Mouse (Mus musculus): ENCODE results near the gene Gm49369.
A peak's percentile ranks its signal among the peaks of the same experiment; 100 is the strongest.
"Not testable (repeated sequence)": the region's sequence is repeated elsewhere in the genome, so short reads cannot be mapped to it uniquely, and the experiment has no call there.

Gm49369 gene

DNA sequence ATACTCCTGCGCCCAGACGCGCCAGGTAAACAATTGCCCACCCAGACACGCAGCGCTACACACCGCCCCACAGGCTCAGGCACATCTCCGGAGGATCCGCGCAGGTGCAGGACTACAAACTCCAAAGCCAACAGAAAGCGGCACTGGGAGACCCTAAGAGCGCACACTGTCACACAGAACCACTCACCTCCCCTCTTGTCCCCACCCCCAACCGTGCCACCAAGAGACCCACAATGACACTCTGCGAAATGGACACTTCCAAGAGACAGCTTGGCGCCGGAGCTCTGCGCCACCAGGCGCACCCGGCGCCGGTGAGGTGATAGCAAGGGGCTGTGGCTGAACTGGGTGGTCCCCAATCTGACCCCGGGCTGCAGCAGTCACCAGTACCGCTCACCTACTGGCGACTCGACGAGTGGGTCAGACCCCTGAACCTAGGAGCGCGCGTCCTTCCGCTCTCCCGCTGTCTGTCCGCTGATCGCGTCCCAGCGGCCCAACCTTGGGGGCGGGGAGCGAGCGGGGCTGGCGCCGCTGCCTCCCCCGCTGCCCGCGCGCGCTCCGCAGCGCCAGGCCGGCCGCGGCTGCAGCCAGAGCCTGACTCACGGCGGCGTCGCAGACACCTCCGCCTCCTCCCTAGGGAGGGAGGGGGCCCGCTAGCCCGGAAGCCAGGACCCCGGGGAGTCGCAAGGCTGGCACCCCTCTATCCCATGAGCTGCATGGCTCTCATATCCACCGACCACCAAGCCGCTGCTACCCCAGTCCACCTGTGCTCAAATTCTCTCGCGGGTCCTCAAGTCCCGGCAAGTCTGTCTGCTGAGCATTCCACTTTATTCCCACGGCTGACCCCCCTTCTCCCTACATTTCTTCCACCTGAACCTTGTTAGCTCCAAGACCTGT is 10.5 kb downstream of the Gm49369 start:
- DNase-seq (ENCODE audit: low spot score) = no peak

DNA sequence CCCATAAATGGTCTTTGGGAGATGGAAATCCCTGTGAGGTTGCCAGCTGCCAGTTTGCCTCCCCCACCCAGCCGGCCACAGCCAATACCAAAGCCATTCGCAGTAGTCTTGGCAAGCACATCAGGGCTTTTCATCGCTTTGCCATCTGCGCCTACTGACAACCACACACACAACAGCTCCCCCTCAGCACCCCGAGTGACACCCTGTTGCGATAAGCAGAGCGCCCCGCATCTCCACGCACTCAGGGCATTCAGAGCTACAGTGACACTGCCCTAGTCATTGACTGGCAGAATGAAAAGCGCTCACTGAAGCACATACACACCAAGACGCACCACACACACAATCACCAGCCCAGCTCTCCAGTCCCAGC is 11.1 kb downstream of the Gm49369 start:
- no peak for DNase-seq (ENCODE audit: low spot score)

DNA sequence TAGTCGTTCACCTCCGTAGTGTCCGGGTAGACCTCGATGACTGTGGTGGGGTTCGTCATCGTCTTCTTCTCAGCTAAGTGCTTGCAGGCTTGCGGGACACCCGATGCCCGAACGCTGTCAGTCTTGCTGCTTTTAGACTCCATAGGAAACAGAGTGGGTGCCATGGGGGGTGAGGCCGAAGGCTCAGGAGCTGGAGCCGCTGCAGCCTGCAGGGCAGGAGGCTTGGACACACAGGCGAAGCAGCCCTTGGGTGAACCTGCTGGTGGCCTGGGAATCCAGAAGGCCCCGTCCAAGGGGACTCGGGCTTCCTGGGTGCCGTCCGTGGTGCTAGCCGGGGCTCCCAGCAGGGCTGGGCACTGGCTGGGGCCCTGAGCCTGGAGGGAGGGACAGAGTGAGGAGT is 11.5 kb downstream of the Gm49369 start:
- DNase-seq (ENCODE audit: low spot score) = no peak

GRCm38 (mm10) chr7:142369820-142370219 is 12.6 kb downstream of the Gm49369 start:
- no peak for DNase-seq (ENCODE audit: low spot score)

- no peak for DNase-seq (ENCODE audit: low spot score)
These were observed 13.6 kb downstream of the Gm49369 start for GRCm38 (mm10) chr7:142368856-142369255.

DNA sequence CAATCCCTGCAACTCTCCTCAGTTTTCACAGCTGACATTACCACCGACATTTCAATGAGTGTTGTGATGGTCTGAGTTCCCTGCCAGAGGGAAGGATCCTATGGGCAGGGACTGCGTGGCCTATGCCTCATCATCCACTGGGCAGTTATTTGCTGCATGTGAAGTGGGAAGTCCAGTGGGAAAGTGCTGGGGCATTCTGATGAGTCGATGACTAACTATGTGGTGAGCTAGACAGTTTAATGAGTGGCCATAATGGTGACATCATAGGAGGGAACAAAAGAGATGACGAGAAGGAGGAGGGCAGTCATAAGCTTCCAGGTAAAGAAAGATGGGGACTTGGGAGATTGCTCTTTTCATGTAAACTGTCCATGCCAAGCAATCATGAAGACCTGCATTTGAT is 19.4 kb downstream of the Gm49369 start:
- DNase-seq (ENCODE audit: low spot score) = no peak

DNA sequence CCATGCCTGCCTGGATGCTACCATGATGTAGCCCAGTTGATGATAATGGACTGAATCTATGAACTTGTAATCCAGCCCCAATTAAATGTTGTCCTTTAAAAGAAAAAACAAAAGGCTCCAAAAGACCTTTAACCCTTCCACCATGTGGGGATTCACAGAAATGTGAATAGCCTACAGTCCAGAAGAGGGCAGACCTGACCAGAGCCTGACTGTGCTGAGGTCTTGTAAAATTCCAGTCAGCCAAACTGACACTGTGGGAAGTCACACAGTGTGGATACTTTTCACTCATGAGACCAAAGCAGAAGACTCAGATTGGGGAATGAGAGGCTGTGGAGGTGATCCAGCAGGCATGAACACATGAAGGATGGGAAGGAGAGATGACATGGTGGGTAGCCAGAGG is 21.7 kb downstream of the Gm49369 start:
- DNase-seq (ENCODE audit: low spot score) = no peak

GRCm38 (mm10) chr7:142359129-142359528 is 23.3 kb downstream of the Gm49369 start:
- no peak for DNase-seq (ENCODE audit: low spot score)

DNA sequence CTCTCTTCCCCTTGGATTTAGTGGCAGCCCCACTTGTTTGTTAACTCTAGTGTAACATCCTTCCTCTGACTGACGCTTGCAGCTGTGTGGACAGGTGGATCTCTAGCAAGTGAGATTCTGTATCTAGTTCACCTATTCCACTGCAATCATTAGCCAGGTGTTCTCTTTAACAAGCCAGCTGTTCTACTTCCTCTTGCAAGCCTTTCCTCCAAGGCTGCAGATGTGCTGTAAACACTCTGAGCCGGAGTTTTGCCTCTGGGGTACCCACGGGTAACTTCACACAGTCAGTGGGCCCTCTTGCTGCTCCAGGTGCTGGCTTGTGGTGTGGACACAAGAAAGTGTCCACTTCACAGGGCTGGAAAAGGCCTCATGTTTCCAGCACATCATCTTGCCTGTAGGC is 24.9 kb downstream of the Gm49369 start:
- no peak for DNase-seq (ENCODE audit: low spot score)

DNA sequence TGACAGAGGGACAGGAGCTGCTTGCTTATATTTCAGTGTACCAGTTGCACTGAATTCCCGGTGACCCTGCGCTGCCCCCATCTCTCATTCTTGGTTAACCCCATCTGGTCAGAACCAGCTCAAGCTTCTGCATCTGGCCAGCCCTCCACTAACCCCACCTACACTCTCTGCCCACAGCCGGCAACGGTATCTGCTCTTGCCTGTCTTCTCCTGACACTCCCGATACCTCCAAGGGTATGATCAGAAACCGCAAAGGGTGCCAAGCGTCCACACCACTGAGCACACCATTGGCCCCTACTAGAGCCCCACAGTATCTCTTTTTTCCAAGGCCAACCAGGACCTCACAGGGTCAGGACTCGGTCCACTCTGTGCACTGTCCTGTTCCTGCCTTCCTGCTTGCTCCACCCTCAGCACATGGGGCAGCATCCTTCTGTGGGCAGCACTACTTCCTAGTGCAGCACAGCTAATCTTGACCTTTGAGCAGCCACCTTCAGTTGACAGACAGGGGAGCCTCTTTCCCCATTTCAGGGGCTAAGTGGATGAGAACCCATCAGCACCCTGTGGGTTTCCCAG is 27.7 kb downstream of the Gm49369 start:
- no peak for DNase-seq (ENCODE audit: low spot score)

GRCm38 (mm10) chr7:142353854-142354253 is 28.6 kb downstream of the Gm49369 start:
- no peak for DNase-seq (ENCODE audit: low spot score)

DNA sequence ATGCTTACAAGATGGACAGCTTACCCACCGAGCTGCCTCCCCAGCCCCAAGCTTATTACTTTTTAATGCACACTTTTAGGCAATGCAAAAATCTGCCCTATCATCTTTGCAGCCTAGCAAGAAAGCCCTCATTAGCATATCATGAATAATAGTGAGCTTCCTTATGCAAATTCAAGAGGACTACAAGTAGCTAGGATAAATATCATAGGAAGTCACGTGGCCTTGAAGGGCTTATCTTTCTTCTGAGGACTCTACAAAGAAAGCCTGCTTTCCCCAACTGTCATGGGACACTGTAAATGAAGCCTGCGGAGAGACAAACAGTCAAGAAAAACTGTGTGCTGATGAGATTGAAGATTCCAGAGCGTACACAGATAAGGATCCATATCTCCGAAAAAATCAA is 30.9 kb downstream of the Gm49369 start:
- DNase-seq (ENCODE audit: low spot score) = no peak

GRCm38 (mm10) chr7:142349308-142349961 is 33.0 kb downstream of the Gm49369 start:
- DNase-seq (ENCODE audit: low spot score) = no peak

DNA sequence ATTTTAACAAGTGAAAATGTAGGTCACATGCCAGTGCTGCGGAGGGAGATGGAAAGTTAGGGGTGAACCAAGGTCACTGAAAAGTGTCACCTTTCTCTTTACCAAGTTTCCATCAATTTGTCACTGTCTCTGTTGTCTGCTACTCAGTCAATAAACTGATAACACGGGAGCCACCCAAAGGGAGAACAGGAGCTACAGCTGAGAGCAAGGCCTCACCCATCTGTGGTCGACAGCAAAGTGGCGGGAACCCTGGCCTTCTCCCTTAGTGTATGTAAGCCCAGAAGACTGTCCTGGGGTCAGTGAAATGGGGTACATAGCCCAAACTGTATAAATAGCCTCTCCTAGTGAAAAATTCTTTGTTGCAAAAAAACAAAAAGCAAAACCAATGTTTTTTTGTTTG is 34.9 kb downstream of the Gm49369 start:
- DNase-seq (ENCODE audit: low spot score) = no peak

DNA sequence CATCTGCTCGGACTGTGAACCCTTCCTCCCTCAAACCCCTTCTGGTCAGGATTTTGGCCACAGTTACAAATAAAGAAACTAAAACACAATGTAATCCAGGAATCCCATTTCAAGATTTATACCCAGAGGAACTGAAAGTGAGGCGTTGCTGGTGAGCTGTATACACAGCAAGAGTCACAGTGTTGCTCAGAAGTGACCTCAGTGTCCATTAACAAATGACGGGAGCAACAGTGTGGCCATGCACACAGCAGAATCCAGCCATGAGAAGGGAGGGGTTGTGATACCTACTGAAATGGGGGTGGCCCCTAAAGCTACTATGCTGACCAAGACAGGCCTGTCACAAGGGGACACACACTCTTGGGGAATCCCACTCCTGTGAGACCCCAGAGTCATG is 40.2 kb downstream of the Gm49369 start:
- no peak for DNase-seq (ENCODE audit: low spot score)

DNA sequence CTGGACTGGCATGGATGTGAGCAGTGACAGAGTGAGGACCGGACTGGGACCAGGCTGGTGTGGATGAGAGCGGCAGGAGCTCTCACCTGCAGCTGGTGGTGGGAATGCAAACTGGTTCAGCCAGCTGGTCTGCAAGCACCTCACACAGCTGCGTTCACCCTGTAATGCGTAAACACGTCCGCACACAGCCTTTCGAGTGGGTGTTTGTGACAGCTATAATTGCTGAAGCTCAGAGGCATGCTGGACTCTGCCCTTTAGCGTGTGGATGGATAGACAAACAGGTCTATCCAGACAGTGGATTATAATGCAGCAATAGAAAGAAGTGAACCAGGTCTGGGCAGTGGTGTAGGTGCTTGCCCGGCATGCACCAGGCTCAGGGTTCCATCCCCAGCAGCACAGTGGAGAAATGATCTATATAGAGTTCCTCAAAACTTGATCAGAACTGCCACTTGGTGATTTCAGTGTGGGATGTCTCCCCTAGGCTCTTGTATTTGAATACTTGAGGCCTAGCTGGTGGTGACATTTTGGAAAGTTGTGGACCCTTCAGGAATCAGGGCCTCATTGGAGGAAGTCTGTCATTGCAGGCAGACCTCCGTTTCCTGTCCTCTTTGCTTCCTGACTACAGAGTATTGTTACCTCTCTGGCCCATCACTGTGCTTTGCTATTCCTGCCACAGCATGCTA is 40.8 kb downstream of the Gm49369 start:
- no peak for DNase-seq (ENCODE audit: low spot score)

DNA sequence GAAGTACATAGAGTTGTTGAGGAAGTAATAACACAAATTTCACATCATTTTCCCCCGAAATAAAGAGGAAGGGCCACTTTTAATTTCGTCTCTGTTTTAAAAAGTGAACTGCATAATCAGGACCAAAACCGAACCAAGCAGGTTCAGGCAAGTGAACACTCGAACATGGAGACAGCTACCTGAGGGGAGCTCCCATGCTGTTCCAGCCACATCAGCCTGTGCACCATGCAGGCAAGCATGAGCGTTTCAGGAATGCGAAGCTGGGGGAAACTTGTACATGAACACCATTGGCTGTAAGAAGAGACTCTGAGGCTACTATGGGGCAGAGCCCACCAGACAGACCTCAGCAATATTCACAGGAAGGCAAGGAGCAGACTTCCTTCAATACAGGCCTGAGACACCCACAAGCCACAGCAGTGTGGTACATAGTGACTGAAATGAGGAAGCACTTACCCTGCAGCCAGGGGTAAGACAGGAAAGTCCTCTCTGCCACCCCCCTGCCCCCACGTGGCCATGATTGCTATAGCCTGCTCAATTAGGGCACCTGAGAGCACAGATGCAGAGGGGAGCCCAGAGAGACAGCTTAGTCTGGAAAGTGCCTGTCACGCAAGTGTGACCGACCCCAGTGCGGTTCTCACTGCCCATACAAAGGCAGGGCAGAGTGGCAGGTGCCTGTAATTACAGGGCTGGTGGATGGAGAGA is 42.0 kb downstream of the Gm49369 start:
- DNase-seq (ENCODE audit: low spot score) = no peak

- no peak for DNase-seq (ENCODE audit: low spot score)
These were observed 47.3 kb downstream of the Gm49369 start for GRCm38 (mm10) chr7:142335151-142335550.

GRCm38 (mm10) chr7:142334246-142334645 is 48.2 kb downstream of the Gm49369 start:
- DNase-seq (ENCODE audit: low spot score) = peak; percentile 82

GRCm38 (mm10) chr7:142332741-142333140 is 49.7 kb downstream of the Gm49369 start:
- DNase-seq (ENCODE audit: low spot score) = not testable (repeated sequence)

DNA sequence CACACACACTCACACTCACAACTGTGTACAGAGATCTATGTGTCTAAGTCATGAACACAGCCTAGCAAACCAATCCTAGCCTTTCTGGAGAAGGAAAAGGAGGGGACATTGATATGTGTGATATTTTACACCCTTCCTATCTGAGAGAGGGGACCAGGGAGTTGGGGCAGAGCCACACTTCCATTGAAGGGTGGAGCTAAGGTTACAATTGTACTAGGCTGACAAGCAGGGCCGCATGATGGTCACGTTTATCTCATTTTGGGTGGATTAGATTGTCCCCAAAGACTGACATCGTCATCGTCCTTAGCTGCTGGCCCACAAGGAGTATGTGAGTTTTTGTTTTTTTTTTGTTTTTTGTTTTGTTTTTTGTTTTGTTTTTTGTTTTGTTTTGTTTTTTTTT is 51.2 kb downstream of the Gm49369 start:
- no peak for DNase-seq (ENCODE audit: low spot score)

GRCm38 (mm10) chr7:142330271-142330724 is 52.2 kb downstream of the Gm49369 start:
- DNase-seq (ENCODE audit: low spot score) = peak; percentile 73

All from yolk sac, embryonic 10.5 days (tissue).